Mouse (Mus musculus): ENCODE measurements around the gene Zfp626. TPM values are rescaled to one million over a fixed set of nuclear protein-coding genes. Genes with fewer than 3 reads are reported as not detected.
"Not testable (repeated sequence)": the region's sequence is repeated elsewhere in the genome, so short reads cannot be mapped to it uniquely, and the experiment has no call there.

The Zfp626 gene
- polyA plus RNA-seq, 1 experiment from 2014 or later, result 2.5 TPM

DNA sequence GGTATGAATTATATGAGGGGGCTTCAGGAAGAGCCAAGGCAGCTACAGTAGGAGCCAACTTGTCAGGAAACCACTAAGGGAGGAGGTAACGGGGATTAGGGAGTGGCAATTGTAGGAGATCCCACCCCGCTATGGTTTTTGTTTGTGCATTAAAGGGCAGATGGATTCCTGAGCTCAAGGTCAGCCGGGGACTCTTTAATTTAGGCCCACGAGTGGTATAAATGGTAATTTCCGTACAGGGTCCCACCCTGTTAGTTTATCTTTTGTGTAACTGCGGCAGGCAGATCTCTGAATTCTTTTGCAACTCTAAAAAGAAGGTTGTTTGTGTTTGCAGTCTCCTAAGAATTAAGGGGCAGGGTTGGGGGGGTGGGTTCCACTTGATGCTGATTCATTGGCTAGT, 33.1 kb downstream of the Zfp626 start:
- H3K4me3 ChIP-seq (replicated peaks; ENCODE audit: low read length), result no peak overlapping the region
- H3K4me2 ChIP-seq (ENCODE audit: low read depth, low read length), result no peak overlapping the region
- ATAC-seq (ENCODE audit: insufficient read depth, low FRiP score), result no peak
- no peaks in the 10 kb centered on the region for H3K27me3 ChIP-seq (ENCODE audit: control insufficient read depth, insufficient read depth, low read length)
- no peaks in the 10 kb centered on the region; the same call in 1 of the 2 replicates for H3K9me3 ChIP-seq (replicated peaks; ENCODE audit: control insufficient read depth, low read length)
- no peak overlapping the region for H3K9ac ChIP-seq (ENCODE audit: low read length)
- H3K27ac ChIP-seq (ENCODE audit: low read length), result no peak overlapping the region
- peaks cover 4% of the 10 kb centered on the region for H3K4me1 ChIP-seq (ENCODE audit: control insufficient read depth, insufficient read depth, low read length)
- 84% methylated on average over 6 of the region's 6 CpGs for WGBS
- no peaks in the 10 kb centered on the region for H3K36me3 ChIP-seq (ENCODE audit: control insufficient read depth, insufficient read depth, low read length)

DNA sequence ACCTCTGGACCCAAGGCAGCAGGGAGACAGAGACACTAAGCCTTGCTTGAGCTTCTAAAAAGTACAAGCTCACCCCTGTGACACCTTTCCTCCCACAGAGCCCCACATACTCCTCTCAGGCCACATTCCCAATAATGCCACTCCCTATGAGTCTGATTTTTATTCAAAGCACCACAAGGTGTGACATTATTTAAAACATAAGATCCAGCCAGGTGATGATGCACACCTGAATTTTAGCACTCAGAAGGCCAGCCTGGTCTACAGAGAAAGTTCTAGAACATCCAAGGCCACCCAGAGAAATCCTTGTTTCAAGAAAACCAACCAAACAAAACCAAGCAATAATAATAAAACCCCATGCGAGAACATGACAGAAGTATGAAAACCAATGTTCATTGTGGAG, 50.2 kb downstream of the Zfp626 start, which contains the start of gene Zfp607a:
TSS of gene Zfp607a (plus strand) at position 301 of the 400 bp plus-strand sequence.
- H3K9me3 ChIP-seq (replicated peaks; ENCODE audit: control insufficient read depth, low read length), result no peaks in the 10 kb centered on the region
- peaks cover 9% of the 10 kb centered on the region for H3K4me1 ChIP-seq (ENCODE audit: control insufficient read depth, insufficient read depth, low read length)
- WGBS, result 95% methylated on average over 1 of the region's 1 CpGs
- no peaks in the 10 kb centered on the region for H3K36me3 ChIP-seq (ENCODE audit: control insufficient read depth, insufficient read depth, low read length)
- no peak within 1 kb of the TSS for H3K9ac ChIP-seq (ENCODE audit: low read length)
- no peaks in the 10 kb centered on the region for H3K27me3 ChIP-seq (ENCODE audit: control insufficient read depth, insufficient read depth, low read length)
- H3K4me2 ChIP-seq (ENCODE audit: low read depth, low read length), result no peak within 1 kb of the TSS
- no peak for ATAC-seq (ENCODE audit: insufficient read depth, low FRiP score)
- H3K4me3 ChIP-seq (replicated peaks; ENCODE audit: low read length), result no peak within 1 kb of the TSS
- H3K27ac ChIP-seq (ENCODE audit: low read length), result no peak within 1 kb of the TSS

DNA sequence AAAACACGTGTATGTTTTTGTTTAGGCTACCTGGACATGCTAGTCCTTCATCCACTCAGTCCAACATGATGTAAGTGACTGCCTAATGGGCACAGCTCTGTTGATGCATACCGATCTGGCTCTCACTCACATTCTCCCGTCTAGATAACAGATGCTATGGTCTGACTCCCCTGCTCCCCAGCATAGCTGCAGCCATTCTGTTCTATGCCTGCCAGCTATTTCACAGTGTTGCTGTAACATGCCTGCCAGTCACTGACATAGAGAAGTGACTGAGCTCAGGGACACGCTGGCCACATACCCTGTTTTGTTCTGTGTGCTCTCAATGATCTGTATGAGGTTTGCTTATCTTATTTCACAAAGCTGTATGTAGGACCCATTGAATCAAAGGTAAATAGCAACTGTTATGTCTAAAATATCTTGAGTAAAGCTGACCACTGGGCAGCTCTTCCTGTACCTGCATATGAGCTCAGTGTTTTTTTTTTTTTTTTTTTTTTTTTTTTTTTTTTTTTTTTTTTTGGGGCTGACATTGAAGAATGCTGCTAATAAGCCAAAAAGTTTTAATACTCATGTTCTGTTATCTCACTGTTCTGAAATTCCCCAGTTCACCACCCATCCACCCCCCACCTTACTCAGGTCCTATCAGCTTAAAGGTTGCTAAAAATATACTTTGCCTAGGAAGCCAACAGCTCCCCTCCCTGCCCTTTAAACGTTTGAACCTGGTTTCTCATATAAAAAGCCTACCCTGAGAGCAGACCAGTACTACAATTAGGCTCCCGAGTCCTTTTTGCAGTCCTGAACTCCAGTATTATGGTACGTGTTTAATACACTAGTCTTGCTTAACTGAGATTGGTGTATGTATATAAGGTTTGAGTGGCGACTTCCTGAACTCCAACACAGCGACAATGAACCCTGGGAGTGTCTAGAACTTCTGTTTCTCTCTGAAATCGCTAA, 52.6 kb downstream of the Zfp626 start:
- Histone ChIP-seq H3K4me1 (ENCODE audit: control insufficient read depth, insufficient read depth, low read length) (peaks cover 9% of the 10 kb centered on the region), H3K36me3 (ENCODE audit: control insufficient read depth, insufficient read depth, low read length) (peaks cover 2% of the 10 kb centered on the region; the same call in 1 of the 2 replicates), H3K9ac (ENCODE audit: low read length) (peak overlapping the region; percentile 87), H3K9me3 (replicated peaks; ENCODE audit: control insufficient read depth, low read length) (no peaks in the 10 kb centered on the region), H3K4me2 (ENCODE audit: low read depth, low read length) (peak overlapping the region; percentile 81), H3K27ac (ENCODE audit: low read length) (peak overlapping the region; percentile 94), H3K4me3 (replicated peaks; ENCODE audit: low read length) (peak overlapping the region; percentile 78), H3K27me3 (ENCODE audit: control insufficient read depth, insufficient read depth, low read length) (no peaks in the 10 kb centered on the region)
- 20% methylated on average over 10 of the region's 10 CpGs for WGBS
- peak; percentile 26; the same call in 1 of the 2 replicates for ATAC-seq (ENCODE audit: insufficient read depth, low FRiP score)

DNA sequence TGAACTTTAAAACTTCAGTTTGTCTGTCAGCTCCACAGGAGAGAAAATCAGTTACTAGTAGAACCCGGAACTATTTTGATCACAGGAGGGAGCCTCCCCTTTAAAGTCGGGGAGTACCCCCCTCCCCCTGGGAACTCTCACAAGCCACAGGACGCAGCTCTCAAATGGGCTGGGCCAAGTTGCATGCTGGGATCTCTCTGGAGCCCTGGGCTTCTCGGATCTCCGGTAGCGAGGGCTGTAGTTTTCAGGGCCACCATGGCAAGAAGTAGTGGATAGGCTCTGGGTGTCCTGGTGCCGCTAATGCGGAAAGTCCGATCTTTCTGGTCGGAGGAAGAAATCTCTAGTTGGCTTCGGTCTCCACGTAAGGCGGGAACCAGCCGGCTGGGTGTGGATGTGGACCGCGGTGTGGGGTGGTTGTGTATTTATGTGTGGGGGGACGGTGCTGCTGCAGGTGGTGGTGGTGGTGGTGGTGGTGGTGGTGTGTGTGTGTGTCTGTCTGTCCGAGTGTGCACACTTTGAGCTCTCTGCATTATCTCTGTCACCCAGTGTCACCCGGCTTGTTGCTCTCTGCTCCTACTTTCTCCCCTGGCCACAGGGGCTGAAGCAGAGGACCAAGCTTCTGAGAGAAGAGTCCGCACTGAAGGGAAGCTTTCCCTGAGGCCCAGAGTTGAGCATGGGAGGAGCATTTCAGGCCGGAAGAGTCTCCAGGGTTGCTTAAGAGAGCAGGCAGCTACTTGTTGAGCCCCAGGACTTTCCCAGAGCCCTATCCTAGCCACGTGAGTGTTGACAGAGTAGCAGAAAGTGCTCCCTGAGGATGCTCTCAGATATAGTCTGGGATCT, 53.6 kb downstream of the Zfp626 start:
- under 1% methylated on average over 22 of the region's 22 CpGs for WGBS
- peak; percentile 93 for ATAC-seq (ENCODE audit: insufficient read depth, low FRiP score)
- H3K4me1 ChIP-seq (ENCODE audit: control insufficient read depth, insufficient read depth, low read length), result peaks cover 9% of the 10 kb centered on the region

DNA sequence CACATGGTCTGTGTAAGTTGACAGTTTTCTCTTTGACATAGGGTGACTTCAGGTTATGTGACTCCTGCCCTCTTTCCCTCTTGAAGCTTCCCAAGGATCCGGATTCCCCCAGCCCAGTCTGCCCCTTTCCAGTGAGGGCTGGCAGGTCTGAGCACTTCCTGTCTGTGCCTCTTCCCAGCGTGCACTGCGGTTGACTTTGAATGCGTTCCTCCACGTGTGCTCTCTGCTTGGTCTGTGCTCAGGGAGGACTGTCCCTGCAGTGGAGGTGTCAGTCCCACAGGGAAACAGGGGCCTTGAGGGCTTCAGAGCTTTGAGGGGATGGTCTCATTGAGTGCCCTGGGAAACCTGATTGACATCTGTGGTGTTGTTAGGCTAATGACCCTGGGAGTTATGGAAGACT, 55.6 kb downstream of the Zfp626 start:
- H3K9me3 ChIP-seq (replicated peaks; ENCODE audit: control insufficient read depth, low read length); H3K4me2 ChIP-seq (ENCODE audit: low read depth, low read length); H3K4me3 ChIP-seq (replicated peaks; ENCODE audit: low read length); H3K4me1 ChIP-seq (ENCODE audit: control insufficient read depth, insufficient read depth, low read length); H3K27ac ChIP-seq (ENCODE audit: low read length); ATAC-seq (ENCODE audit: insufficient read depth, low FRiP score); H3K9ac ChIP-seq (ENCODE audit: low read length); H3K27me3 ChIP-seq (ENCODE audit: control insufficient read depth, insufficient read depth, low read length): not testable (repeated sequence)
- peaks cover 17% of the 10 kb centered on the region for H3K36me3 ChIP-seq (ENCODE audit: control insufficient read depth, insufficient read depth, low read length)
- 72% methylated on average over 5 of the region's 5 CpGs for WGBS

More for the DNA sequence above, 53.6 kb downstream of the Zfp626 start:
- peak overlapping the region; percentile 87 for H3K9ac ChIP-seq (ENCODE audit: low read length)
- peaks cover 5% of the 10 kb centered on the region; the same call in 1 of the 2 replicates for H3K36me3 ChIP-seq (ENCODE audit: control insufficient read depth, insufficient read depth, low read length)
- peak overlapping the region; percentile 81 for H3K4me2 ChIP-seq (ENCODE audit: low read depth, low read length)
- H3K27ac ChIP-seq (ENCODE audit: low read length), result peak overlapping the region; percentile 94
- H3K27me3 ChIP-seq (ENCODE audit: control insufficient read depth, insufficient read depth, low read length), result no peaks in the 10 kb centered on the region
- H3K9me3 ChIP-seq (replicated peaks; ENCODE audit: control insufficient read depth, low read length), result no peaks in the 10 kb centered on the region
- H3K4me3 ChIP-seq (replicated peaks; ENCODE audit: low read length), result peak overlapping the region; percentile 78

Other genes with a start within 250 kb of the Zfp626 start
- 79.0 and 84.6 TPM in 2 replicates for gene Akt2, start 215.6 kb upstream of the Zfp626 start, polyA plus RNA-seq (2015; fragmentation: Nextera tagmentation; extraction: Ambion mirVana)
- 0.94 and 1.3 TPM in 2 replicates for gene Ttc9b, start 153.3 kb upstream of the Zfp626 start, polyA plus RNA-seq (2015; fragmentation: Nextera tagmentation; extraction: Ambion mirVana)
- gene Map3k10, start 132.6 kb upstream of the Zfp626 start, polyA plus RNA-seq (2015; fragmentation: Nextera tagmentation; extraction: Ambion mirVana), result 2.7 and 4.1 TPM in 2 replicates
- 2.5 and 4.1 TPM in 2 replicates for gene Zfp607b, start 117.9 kb upstream of the Zfp626 start, polyA plus RNA-seq (2015; fragmentation: Nextera tagmentation; extraction: Ambion mirVana)
- gene Zfp60, start 75.8 kb upstream of the Zfp626 start, polyA plus RNA-seq (2015; fragmentation: Nextera tagmentation; extraction: Ambion mirVana), result 27.8 and 28.2 TPM in 2 replicates
- gene Zfp59, start 31.4 kb downstream of the Zfp626 start, polyA plus RNA-seq (2015; fragmentation: Nextera tagmentation; extraction: Ambion mirVana), result 6.4 and 6.7 TPM in 2 replicates
- gene Zfp607a, start 50.3 kb downstream of the Zfp626 start, polyA plus RNA-seq (2015; fragmentation: Nextera tagmentation; extraction: Ambion mirVana), result 3.9 and 4.6 TPM in 2 replicates
- gene Zfp974, start 122.3 kb downstream of the Zfp626 start, polyA plus RNA-seq (2015; fragmentation: Nextera tagmentation; extraction: Ambion mirVana), result 8.4 and 9.4 TPM in 2 replicates
- 18.5 and 18.8 TPM in 2 replicates for gene Zfp780b, start 172.0 kb downstream of the Zfp626 start, polyA plus RNA-seq (2015; fragmentation: Nextera tagmentation; extraction: Ambion mirVana)
- 3.6 TPM in 2 replicates for gene Zfp850, start 206.9 kb downstream of the Zfp626 start, polyA plus RNA-seq (2015; fragmentation: Nextera tagmentation; extraction: Ambion mirVana)
- 245 and 251 TPM in 2 replicates for gene Psmc4, start 242.9 kb downstream of the Zfp626 start, polyA plus RNA-seq (2015; fragmentation: Nextera tagmentation; extraction: Ambion mirVana)